Mouse (Mus musculus) kidney, postnatal 14 days (tissue): ENCODE data around the gene Arl2bp.
A peak's percentile ranks its signal among the peaks of the same experiment; 100 is the strongest.

ENCODE experiments used
- DNase-seq: peaks from one replicate; pipeline ENCODE4 v3.0.0; 2022; ENCODE audit warnings: mixed read lengths

The Arl2bp gene

GRCm38 (mm10) chr8:94666456-94667308 lies at the start of gene Arl2bp:
Gene Arl2bp, plus strand, starts transcription at chr8:94666600.
- DNase-seq = peak; percentile 97

DNA sequence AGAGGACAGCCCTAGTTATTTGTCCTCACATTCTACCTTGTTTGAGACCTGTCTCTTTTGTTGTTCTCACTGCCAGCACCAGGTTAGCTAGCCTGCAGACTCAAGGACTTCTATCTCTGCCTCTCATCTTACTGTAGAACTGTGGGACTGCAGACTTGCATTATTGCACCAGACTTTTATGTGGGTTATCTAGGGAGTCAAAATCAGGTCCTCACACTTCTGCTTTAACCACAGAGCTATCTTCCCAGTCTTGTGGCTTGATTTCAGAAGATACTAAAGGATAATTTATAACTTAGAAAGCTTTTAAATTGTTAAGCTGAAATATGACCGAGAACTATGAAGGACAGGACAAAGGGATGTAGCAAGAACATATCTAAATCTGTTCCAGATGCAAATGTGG lies 41.5 kb upstream of the Arl2bp start:
- DNase-seq = no peak

GRCm38 (mm10) chr8:94633564-94634194 lies 32.7 kb upstream of the Arl2bp start:
- no peak for DNase-seq

GRCm38 (mm10) chr8:94634211-94634610 lies 32.2 kb upstream of the Arl2bp start:
- DNase-seq = no peak

- DNase-seq = no peak
These were observed 25.2 kb upstream of the Arl2bp start for GRCm38 (mm10) chr8:94641183-94641582.

DNA sequence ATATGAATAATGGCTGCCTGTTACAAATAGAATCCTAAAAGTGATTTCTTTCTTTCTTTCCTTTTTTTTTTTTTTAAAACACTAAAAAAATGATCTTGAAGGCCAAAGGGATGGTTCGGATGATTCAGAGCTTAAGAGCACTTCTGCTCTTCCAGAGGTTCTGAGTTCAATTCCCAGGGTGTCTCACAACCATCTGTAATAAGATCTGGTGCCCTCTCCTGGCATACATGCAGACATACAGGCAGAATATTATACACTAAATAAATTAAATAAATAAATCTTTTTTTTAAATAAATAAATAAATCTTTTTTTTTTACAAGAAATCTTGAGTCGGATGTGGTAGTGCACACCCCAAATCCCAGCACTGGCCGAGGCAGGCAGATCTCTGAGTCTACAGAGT lies 24.5 kb upstream of the Arl2bp start:
- no peak for DNase-seq

- DNase-seq = no peak
These were observed 21.2 kb upstream of the Arl2bp start for GRCm38 (mm10) chr8:94645202-94645601.

DNA sequence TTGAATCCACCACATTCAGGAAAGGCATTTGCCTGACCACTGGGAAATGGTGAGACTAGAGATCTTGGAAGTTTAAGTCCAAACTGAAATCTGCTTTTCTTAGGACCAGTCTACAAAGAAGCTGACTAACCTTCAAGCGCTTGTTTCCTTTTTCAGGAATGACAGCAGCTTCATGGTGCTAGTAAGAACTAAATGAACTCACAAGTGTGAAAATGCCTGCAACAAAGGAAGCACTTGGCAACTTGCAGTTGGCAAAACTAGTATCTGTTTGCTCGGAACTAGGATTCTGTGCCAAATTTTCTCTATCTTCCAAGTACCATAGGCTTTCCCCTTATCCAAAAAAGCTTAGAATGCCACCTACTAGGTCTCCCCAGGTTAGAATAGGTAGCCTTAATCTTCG lies 20.2 kb upstream of the Arl2bp start:
- DNase-seq = no peak

GRCm38 (mm10) chr8:94649496-94649895 lies 16.9 kb upstream of the Arl2bp start:
- DNase-seq = no peak

DNA sequence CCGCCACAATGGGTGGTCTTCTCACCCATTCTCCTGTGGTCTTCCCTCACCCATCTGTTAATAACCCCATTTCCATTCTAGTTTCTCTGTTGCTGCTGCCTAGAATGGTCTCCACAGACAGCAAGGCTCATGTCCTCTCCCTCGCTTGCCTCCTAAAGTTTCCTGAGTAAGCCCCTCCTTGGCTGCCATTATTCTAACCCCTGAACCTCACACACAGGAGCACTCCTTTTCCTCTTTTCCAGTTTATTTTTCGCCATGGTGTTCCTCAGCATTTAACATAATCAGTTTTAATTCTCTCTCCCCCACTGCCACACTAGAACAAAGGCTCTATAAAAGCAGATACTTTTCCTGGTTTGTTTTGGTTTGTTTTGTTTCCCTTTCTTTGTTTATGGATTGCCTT lies 13.4 kb upstream of the Arl2bp start:
- no peak for DNase-seq

DNA sequence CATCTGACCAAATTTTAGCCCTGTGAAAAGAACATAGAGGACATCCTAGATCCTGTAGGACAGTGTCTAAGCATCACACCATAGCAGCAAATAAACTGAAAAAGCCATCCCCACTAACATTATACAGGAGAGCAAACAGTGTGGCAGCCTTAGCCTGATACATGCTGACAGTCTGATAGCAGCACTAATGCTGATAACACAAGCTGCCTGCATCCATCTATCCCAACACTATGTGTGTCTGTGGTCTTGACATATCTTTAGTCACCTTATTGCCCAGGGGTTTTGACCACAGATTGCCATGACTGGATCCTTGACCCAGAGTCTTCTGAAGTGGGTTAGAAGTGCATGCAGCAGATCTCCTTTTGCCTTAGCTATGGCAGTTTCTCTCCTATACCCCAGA lies 11.4 kb upstream of the Arl2bp start:
- no peak for DNase-seq

DNA sequence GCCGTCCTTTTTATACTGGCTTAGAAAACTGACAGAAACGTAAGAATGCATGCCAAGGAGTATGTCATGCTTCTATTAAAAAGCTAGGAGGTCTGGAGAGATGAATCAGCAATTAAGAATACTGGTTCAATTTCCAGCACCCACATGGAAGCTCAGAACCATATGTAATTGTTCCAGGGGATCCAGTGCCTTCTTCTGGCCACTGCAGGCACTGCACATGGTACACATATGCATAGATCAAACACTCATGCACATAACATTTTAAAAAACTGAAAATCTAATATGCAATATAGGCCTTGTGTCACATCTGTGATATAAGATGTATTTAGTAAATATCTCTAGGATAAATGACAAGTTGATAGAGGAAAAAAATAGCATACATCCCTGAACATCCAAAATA lies 8.4 kb upstream of the Arl2bp start:
- no peak for DNase-seq

DNA sequence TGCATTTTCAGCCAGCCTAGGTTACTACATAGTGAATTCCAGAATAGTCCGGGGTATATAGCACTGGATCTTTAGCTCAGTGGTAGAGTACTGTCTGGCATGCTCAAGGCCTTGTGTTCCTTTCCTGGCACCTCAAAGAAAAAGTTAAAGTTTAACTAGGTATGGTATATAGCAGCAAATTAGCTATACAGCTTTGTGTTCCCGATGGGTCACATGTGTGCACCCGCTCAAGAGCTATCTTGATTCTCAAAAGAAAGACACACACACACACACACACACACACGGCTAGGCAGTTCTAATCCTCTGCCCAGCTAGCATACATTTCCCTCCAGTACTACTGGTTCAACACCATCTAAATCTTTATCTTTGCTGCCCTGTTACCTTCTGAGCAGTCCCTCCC lies 6.0 kb upstream of the Arl2bp start:
- DNase-seq = no peak

GRCm38 (mm10) chr8:94664722-94665121 lies 1.7 kb upstream of the Arl2bp start:
- no peak for DNase-seq

- peak; percentile 31 for DNase-seq
These were observed 8.0 kb downstream of the Arl2bp start for GRCm38 (mm10) chr8:94674384-94674783.

DNA sequence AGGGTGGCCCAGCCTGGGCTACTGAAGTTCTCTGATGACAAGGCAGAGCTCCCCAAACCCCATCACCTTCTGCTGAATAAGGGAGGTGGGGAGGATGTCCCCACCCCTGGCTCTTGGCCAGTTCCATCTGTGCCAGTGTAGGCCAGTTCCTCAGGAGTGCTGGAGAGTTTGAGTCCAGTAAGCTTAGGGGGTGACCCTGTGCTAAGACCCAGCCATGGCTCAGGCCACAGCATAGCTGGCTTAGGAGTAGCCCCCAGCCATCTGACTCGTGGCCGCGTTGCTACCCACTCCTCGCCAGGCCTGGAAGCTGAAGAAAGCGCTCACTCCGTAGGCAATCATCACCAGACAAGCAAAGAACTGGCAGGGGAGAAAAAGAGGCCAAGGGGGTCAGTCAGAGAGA lies 9.5 kb downstream of the Arl2bp start:
- DNase-seq = no peak

- peak; percentile 34 for DNase-seq
These were observed 12.2 kb downstream of the Arl2bp start for GRCm38 (mm10) chr8:94678582-94678981.

DNA sequence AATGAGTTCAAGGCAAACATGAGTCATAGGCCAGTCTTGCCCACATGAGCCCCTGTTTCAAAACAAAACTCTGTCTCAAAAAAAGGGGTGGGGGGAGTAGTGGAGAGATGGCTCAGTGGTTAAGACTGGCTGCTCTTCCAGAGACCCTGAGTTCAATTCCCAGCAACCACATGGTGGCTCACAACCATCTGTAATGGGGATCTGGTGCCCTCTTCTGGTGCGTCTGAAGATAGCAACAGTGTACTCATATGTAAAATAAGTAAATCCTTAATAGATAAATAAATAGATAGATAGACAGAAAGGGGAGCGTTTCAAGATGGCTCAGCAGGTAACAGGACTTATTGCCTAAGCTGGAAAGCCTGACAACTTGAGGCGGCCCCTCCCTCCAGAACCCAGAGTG lies 14.0 kb downstream of the Arl2bp start:
- no peak for DNase-seq

- DNase-seq = peak; percentile 41
These were observed 16.5 kb downstream of the Arl2bp start for GRCm38 (mm10) chr8:94682732-94683524.

- no peak for DNase-seq
These were observed 17.9 kb downstream of the Arl2bp start for GRCm38 (mm10) chr8:94684287-94684686.

- peak; percentile 71 for DNase-seq
These were observed 19.6 kb downstream of the Arl2bp start for GRCm38 (mm10) chr8:94685953-94686352.

DNA sequence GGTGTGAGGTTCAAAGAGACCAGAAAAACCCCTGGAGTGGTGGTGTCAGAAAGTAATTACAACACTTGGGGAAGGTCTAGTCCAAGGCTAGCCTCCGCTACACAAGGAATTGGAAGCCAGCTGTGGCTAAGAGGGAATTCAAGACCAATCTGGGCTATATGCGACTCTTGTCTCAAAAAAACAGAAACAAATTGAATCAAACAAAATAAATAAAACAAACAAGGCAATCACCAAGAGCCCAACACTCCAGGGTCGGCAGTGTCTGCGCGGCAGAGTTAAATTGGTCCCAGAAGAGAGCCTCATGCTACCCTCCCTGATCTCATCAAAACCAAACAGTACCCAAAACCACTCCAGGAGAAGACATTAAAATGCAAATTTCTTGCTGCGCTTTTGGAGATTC lies 28.3 kb downstream of the Arl2bp start:
- no peak for DNase-seq

DNA sequence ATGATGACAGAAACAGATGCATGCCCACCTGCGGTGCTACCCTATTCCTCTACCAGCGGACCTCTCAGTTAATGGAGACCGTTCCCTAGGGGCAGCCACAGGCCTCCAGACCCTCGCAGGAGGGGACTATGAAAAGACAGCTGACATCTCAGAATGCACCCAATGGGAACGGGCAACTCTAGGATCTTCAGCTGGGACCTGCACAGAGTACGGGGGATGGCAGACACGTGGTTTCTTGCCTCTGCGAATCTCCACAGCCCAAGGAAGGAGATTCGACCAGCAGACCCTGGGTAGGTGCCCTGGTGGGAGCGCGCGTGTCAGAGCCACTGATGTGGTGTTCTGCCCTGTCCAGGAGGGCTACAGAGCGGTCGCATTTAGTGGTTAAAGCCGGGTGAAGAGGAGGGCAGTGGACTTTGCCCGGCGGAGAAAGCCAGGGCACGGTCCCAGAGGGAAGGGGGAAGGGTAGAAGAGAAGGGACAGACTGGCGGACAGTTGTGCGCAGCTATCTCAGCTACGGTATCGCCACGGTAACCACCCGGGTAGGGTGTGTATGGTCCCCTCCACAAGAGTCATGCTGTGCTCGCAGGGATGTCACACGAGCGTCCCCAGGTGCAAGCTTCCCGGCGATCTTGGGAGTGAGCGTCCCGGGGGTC lies 29.1 kb downstream of the Arl2bp start:
- DNase-seq = peak; percentile 62
